Mouse (Mus musculus) ES-E14 (cell line): ENCODE results near the gene Rnf169. TPM values are rescaled to one million over a fixed set of nuclear protein-coding genes. Genes with fewer than 3 reads are reported as not detected.

Source experiments
- DNase-seq: peaks from one replicate; pipeline ENCODE4 v3.0.0-alpha.2; 2013; ENCODE audit warnings: low read depth, low spot score
- H3K27ac ChIP-seq: 2 replicates; pipeline ENCODE4 v1.5.1; 2012; ENCODE audit warnings: low read depth, mild to moderate bottlenecking, low read length, moderate library complexity, mixed read lengths; ENCODE audit not compliant: poor library complexity, insufficient read depth, severe bottlenecking
- H3K36me3 ChIP-seq: 2 replicates; pipeline ENCODE4 v1.6.1; 2012; ENCODE audit warnings: mild to moderate bottlenecking, low read length, moderate library complexity, mixed read lengths; ENCODE audit not compliant: control insufficient read depth, poor library complexity, insufficient read depth, severe bottlenecking
- H3K4me1 ChIP-seq, 2 experiments: fragments of 150-350 bp in 1 of 2; sonication (generic) in 1 of 2; 2 replicates each; pipeline ENCODE4 v1.6.1; 2012; ENCODE audit warnings: low read length in 2 of 2, mild to moderate bottlenecking in 1 of 2, mixed read lengths in 1 of 2; ENCODE audit not compliant: control insufficient read depth in 2 of 2, insufficient read depth in 2 of 2, poor library complexity in 1 of 2
- H3K4me3 ChIP-seq, 2 experiments: fragments of 150-350 bp in 1 of 2; sonication (generic) in 1 of 2; 2 replicates each; pipeline ENCODE4 v1.5.1; 2012; ENCODE audit warnings: low read length in 2 of 2, low read depth in 1 of 2, mild to moderate bottlenecking in 1 of 2, mixed read lengths in 1 of 2; ENCODE audit not compliant: insufficient read depth in 1 of 2, poor library complexity in 1 of 2, severe bottlenecking in 1 of 2
- H3K9ac ChIP-seq: 2 replicates; pipeline ENCODE4 v1.6.1; 2012; ENCODE audit warnings: low read depth, mild to moderate bottlenecking, low read length, mixed read lengths; ENCODE audit not compliant: poor library complexity, insufficient read depth, severe bottlenecking
- H3K9me3 ChIP-seq: fragments of 150-350 bp; sonication (generic); 2 replicates; pipeline ENCODE4 v1.6.1; 2012; ENCODE audit warnings: low read depth, mild to moderate bottlenecking, low read length; ENCODE audit not compliant: control insufficient read depth, insufficient read depth
- CHD2 ChIP-seq: IDR thresholded peaks from 2 replicates; pipeline ENCODE4 v1.6.1; 2014; ENCODE audit warnings: mild to moderate bottlenecking, low read depth, low read length, inconsistent platforms
- HCFC1 ChIP-seq: IDR thresholded peaks from 2 replicates; pipeline ENCODE4 v1.6.1; 2012; ENCODE audit warnings: low read length, inconsistent platforms, borderline replicate concordance; ENCODE audit not compliant: insufficient read depth
- MAFK ChIP-seq: IDR thresholded peaks from 2 replicates; pipeline ENCODE4 v1.6.1; 2014; ENCODE audit warnings: mild to moderate bottlenecking, low read depth, low read length, inconsistent platforms; ENCODE audit not compliant: insufficient read depth
- ZC3H11A ChIP-seq: IDR thresholded peaks from 2 replicates; pipeline ENCODE4 v1.6.1; 2012; ENCODE audit warnings: low read depth, mild to moderate bottlenecking, inconsistent platforms, low read length, borderline replicate concordance
- ZNF384 ChIP-seq: IDR thresholded peaks from 2 replicates; pipeline ENCODE4 v1.6.1; 2012; ENCODE audit warnings: low read depth, low read length, inconsistent platforms
- in situ Hi-C, 2 experiments: fragments of 600-800 bp; cut with MboI; formaldehyde crosslinking; loops; one replicate each; pipeline ENCODE4 v1.15.1; 2025; ENCODE audit warnings: low sequenced_read_pairs in 2 of 2, inconsistent platforms in 1 of 2; ENCODE audit not compliant: unreplicated experiment in 2 of 2
- total RNA-seq: library from RNA; depleted of rRNA; stranded (reverse); fragments of 300-350 nt; gene quantifications from 2 replicates; pipeline ENCODE4 v1.2.3, GENCODE M21; 2012

Gene Rnf169
- total RNA-seq, 1 experiment: 19.2 TPM

- no peak for TF ChIP-seq ZC3H11A
- TF ChIP-seq MAFK: no peak
- no peak for TF ChIP-seq ZNF384
- TF ChIP-seq HCFC1: no peak
- no peak for TF ChIP-seq CHD2
- H3K4me3 ChIP-seq: no peak overlapping the region
- in situ Hi-C loops: no loop called here
- no peaks in the 10 kb centered on the region for H3K4me1 ChIP-seq
- H3K9me3 ChIP-seq: no peaks in the 10 kb centered on the region
- H3K9ac ChIP-seq: no peak overlapping the region
- no peak overlapping the region for H3K27ac ChIP-seq
- no peaks in the 10 kb centered on the region for H3K36me3 ChIP-seq
- no peak for DNase-seq
These were observed 72.8 kb downstream of the Rnf169 start for GRCm38 (mm10) chr7:99907463-99907862.

- TF ChIP-seq ZNF384: no peak
- no peak for TF ChIP-seq ZC3H11A
- no peak for TF ChIP-seq CHD2
- no peak for TF ChIP-seq MAFK
- no peak for TF ChIP-seq HCFC1
- no peak overlapping the region for H3K4me3 ChIP-seq
- in situ Hi-C loops: no loop called here
- H3K9me3 ChIP-seq: no peaks in the 10 kb centered on the region
- DNase-seq: no peak
- H3K36me3 ChIP-seq: no peaks in the 10 kb centered on the region
- H3K9ac ChIP-seq: no peak overlapping the region
- H3K4me1 ChIP-seq: no peaks in the 10 kb centered on the region
- H3K27ac ChIP-seq: no peak overlapping the region
These were observed 73.9 kb downstream of the Rnf169 start for GRCm38 (mm10) chr7:99906346-99906745.

GRCm38 (mm10) chr7:99904421-99905005, 75.7 kb downstream of the Rnf169 start:
- no peak overlapping the region for H3K27ac ChIP-seq

GRCm38 (mm10) chr7:99902918-99903665, 77.2 kb downstream of the Rnf169 start:
- no peak overlapping the region for H3K9ac ChIP-seq
- no peak overlapping the region for H3K27ac ChIP-seq
- no peak for DNase-seq
- no peaks in the 10 kb centered on the region for H3K9me3 ChIP-seq
- TF ChIP-seq ZC3H11A (no peak), ZNF384 (no peak), MAFK (no peak), CHD2 (no peak), HCFC1 (no peak)
- H3K36me3 ChIP-seq: no peaks in the 10 kb centered on the region
- H3K4me3 ChIP-seq: no peak overlapping the region
- in situ Hi-C loops: no loop called here
- H3K4me1 ChIP-seq: no peaks in the 10 kb centered on the region

More at GRCm38 (mm10) chr7:99904421-99905005, 75.7 kb downstream of the Rnf169 start:
- H3K4me1 ChIP-seq: no peaks in the 10 kb centered on the region
- H3K4me3 ChIP-seq: no peak overlapping the region
- TF ChIP-seq MAFK (no peak), HCFC1 (no peak), ZC3H11A (no peak), ZNF384 (no peak), CHD2 (no peak)
- in situ Hi-C loops: no loop called here
- no peak overlapping the region for H3K9ac ChIP-seq
- H3K9me3 ChIP-seq: no peaks in the 10 kb centered on the region
- no peaks in the 10 kb centered on the region for H3K36me3 ChIP-seq
- no peak for DNase-seq
